Mouse (Mus musculus): ENCODE data around the gene 2210010C04Rik.
"Not testable (repeated sequence)": the region's sequence is repeated elsewhere in the genome, so short reads cannot be mapped to it uniquely, and the experiment has no call there.

The 2210010C04Rik gene

DNA sequence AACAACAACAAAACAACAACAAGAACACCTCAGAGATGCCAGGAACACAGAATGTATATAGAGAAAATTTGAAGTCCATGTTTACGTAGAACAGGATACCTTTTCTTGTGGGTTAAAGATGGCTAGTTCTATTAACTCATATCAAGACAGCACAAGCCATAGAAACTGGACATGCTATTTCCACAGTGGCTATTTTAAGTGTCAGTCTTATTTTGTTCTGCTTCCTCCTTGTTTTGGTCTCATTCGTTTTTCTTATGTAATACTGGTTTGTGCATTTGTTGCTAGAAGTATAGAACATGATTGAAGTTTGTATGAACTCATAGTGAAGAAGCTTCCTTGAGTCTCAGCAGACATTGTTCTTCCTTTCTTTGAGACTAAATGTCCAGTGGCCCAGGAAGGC is 16.2 kb downstream of the 2210010C04Rik start:
- DNase-seq (ENCODE audit: low read depth, low spot score): no peak

DNA sequence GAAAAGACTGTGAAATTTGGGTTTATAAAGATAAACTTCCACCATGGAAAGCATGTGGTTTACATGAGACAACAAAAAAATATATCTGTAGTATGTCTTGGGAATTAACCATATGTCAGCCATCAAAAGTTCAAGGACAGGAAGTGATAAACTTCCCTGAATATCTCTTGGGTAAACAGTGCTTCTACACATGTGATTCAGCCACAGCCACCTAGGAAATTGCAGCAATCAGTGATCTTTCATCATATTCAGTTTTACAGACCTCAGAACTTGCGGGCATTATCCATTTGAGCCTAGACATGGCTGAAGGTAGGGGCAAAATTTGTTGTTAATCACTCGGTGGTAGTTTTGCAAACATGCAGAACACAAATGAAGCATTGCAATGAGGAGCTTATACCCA is 16.7 kb downstream of the 2210010C04Rik start:
- no peak for DNase-seq (ENCODE audit: low read depth, low spot score)

DNA sequence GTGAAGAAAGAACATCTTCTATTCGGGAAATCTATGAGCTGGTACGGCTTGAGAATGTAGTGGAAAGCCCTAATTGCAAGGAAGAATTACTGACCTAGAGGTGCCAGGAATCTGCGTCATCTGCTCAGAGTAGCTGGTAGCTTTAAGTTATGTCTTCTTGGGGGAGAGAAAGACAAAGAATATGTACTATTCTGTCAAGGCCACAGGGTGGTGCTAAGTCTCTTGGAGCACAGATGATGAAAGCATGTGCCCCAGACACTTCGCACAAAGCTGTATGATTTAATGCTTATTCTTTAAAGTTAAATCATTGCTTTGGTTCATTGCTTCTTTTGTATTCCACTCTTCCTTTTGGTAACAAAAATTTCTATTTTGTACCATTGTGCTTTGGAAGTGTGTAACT is 20.2 kb downstream of the 2210010C04Rik start:
- peak; percentile 5 for DNase-seq (ENCODE audit: low read depth, low spot score)

DNA sequence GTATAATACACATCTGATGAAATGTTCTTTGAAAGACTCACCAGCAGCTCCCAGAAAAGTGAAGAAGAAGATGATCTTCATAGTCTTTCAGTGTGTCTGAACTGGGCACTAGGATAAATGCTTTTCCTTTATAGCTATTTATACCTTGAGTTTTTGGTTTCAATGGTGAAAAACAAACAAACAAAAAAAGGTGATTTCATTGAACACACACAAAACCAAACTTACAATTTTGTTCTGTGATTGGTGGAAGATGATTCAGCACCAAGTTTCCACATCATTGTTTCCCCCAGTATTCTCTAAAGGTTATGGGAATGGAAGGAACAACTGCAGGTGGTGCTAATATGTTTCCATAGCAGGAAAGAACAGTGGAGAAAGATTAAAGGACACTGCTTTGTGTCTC is 35.9 kb downstream of the 2210010C04Rik start, which contains the start of gene Gm2663:
Gm2663 (minus strand) TSS at position 101 of the 400 bp plus-strand sequence.
- DNase-seq (ENCODE audit: low read depth, low spot score): not testable (repeated sequence)

Measured in CD4-positive helper T cell, adult 2 months (primary cell).